Mouse (Mus musculus): ENCODE measurements around the gene Pdx1. TPM values are rescaled to one million over a fixed set of nuclear protein-coding genes. Genes with fewer than 3 reads are reported as not detected.

The Pdx1 gene
- polyA plus RNA-seq, 1 experiment from 2014 or later, result 6.7 TPM

- Histone ChIP-seq H3K9me3 (ENCODE audit: control insufficient read depth) (no peaks in the 10 kb centered on the region), H3K4me1 (replicated peaks; ENCODE audit: control insufficient read depth, insufficient read depth, low read length) (0 out of 2 replicates have a peak, but pooled peaks cover 4% of the 10 kb centered on the region), H3K4me2 (replicated peaks; ENCODE audit: low read depth) (peak overlapping the region; percentile 54), H3K27me3 (replicated peaks; ENCODE audit: control insufficient read depth, insufficient read depth, low read length) (peaks cover 5% of the 10 kb centered on the region; the same call in 1 of the 2 replicates), H3K9ac (ENCODE audit: low read depth, low read length) (no peak overlapping the region), H3K27ac (ENCODE audit: low read depth, low read length) (peak overlapping the region; percentile 75; the same call in 1 of the 2 replicates), H3K36me3 (ENCODE audit: control insufficient read depth, insufficient read depth) (no peaks in the 10 kb centered on the region), H3K4me3 (ENCODE audit: low read depth, low read length) (peak overlapping the region; percentile 12; the same call in 1 of the 2 replicates)
- WGBS, result 18% methylated on average over 18 of the region's 18 CpGs
- peak; percentile 99 for TF ChIP-seq CTCF (IDR thresholded peaks at IDR 0.05; ENCODE audit: low read depth)
- ATAC-seq, result peak; percentile 81
These were observed 23.6 kb downstream of the Pdx1 start for GRCm38 (mm10) chr5:147293127-147293910.

- 13% methylated on average over 20 of the region's 20 CpGs for WGBS
- TF ChIP-seq CTCF (IDR thresholded peaks at IDR 0.05; ENCODE audit: low read depth), result peak; percentile 80
- peak; percentile 58 for ATAC-seq
- Histone ChIP-seq H3K9me3 (ENCODE audit: control insufficient read depth) (no peaks in the 10 kb centered on the region), H3K27ac (ENCODE audit: low read depth, low read length) (peak overlapping the region; percentile 41; the same call in 1 of the 2 replicates), H3K4me3 (ENCODE audit: low read depth, low read length) (no peak overlapping the region), H3K4me1 (replicated peaks; ENCODE audit: control insufficient read depth, insufficient read depth, low read length) (0 out of 2 replicates have a peak, but pooled peaks cover 4% of the 10 kb centered on the region), H3K4me2 (replicated peaks; ENCODE audit: low read depth) (peak overlapping the region; percentile 43), H3K36me3 (ENCODE audit: control insufficient read depth, insufficient read depth) (no peaks in the 10 kb centered on the region), H3K27me3 (replicated peaks; ENCODE audit: control insufficient read depth, insufficient read depth, low read length) (peaks cover 5% of the 10 kb centered on the region), H3K9ac (ENCODE audit: low read depth, low read length) (no peak overlapping the region)
These were observed 24.4 kb downstream of the Pdx1 start for GRCm38 (mm10) chr5:147294121-147294520.

GRCm38 (mm10) chr5:147297249-147297648 is 27.5 kb downstream of the Pdx1 start:
- no peak for ATAC-seq
- Histone ChIP-seq H3K9me3 (ENCODE audit: control insufficient read depth) (no peaks in the 10 kb centered on the region), H3K9ac (ENCODE audit: low read depth, low read length) (no peak overlapping the region), H3K36me3 (ENCODE audit: control insufficient read depth, insufficient read depth) (peaks cover 8% of the 10 kb centered on the region; the same call in 1 of the 2 replicates), H3K4me3 (ENCODE audit: low read depth, low read length) (no peak overlapping the region), H3K4me1 (replicated peaks; ENCODE audit: control insufficient read depth, insufficient read depth, low read length) (no peaks in the 10 kb centered on the region), H3K4me2 (replicated peaks; ENCODE audit: low read depth) (no peak overlapping the region), H3K27me3 (replicated peaks; ENCODE audit: control insufficient read depth, insufficient read depth, low read length) (peaks cover 12% of the 10 kb centered on the region), H3K27ac (ENCODE audit: low read depth, low read length) (no peak overlapping the region)
- TF ChIP-seq CTCF (IDR thresholded peaks at IDR 0.05; ENCODE audit: low read depth), result no peak
- WGBS, result 74% methylated on average over 5 of the region's 5 CpGs

GRCm38 (mm10) chr5:147299255-147300000 is 29.7 kb downstream of the Pdx1 start:
- peak; percentile 82 for TF ChIP-seq CTCF (IDR thresholded peaks at IDR 0.05; ENCODE audit: low read depth)
- Histone ChIP-seq H3K9ac (ENCODE audit: low read depth, low read length) (peak overlapping the region; percentile 35; the same call in 1 of the 2 replicates), H3K4me1 (replicated peaks; ENCODE audit: control insufficient read depth, insufficient read depth, low read length) (no peaks in the 10 kb centered on the region), H3K4me3 (ENCODE audit: low read depth, low read length) (peak overlapping the region; percentile 74), H3K9me3 (ENCODE audit: control insufficient read depth) (no peaks in the 10 kb centered on the region), H3K27me3 (replicated peaks; ENCODE audit: control insufficient read depth, insufficient read depth, low read length) (peaks cover 6% of the 10 kb centered on the region; the same call in 1 of the 2 replicates), H3K27ac (ENCODE audit: low read depth, low read length) (peak overlapping the region; percentile 88), H3K4me2 (replicated peaks; ENCODE audit: low read depth) (peak overlapping the region; percentile 69), H3K36me3 (ENCODE audit: control insufficient read depth, insufficient read depth) (peaks cover 8% of the 10 kb centered on the region; the same call in 1 of the 2 replicates)
- 1% methylated on average over 41 of the region's 41 CpGs for WGBS
- ATAC-seq, result peak; percentile 94

- H3K4me3 ChIP-seq (ENCODE audit: low read depth, low read length), result peak overlapping the region; percentile 74
- no peaks in the 10 kb centered on the region for H3K4me1 ChIP-seq (replicated peaks; ENCODE audit: control insufficient read depth, insufficient read depth, low read length)
- peak overlapping the region; percentile 88 for H3K27ac ChIP-seq (ENCODE audit: low read depth, low read length)
- H3K9ac ChIP-seq (ENCODE audit: low read depth, low read length), result peak overlapping the region; percentile 94; the same call in 1 of the 2 replicates
- H3K4me2 ChIP-seq (replicated peaks; ENCODE audit: low read depth), result peak overlapping the region; percentile 69
- no peaks in the 10 kb centered on the region for H3K9me3 ChIP-seq (ENCODE audit: control insufficient read depth)
- peak; percentile 78 for ATAC-seq
- TF ChIP-seq CTCF (IDR thresholded peaks at IDR 0.05; ENCODE audit: low read depth), result no peak
- H3K27me3 ChIP-seq (replicated peaks; ENCODE audit: control insufficient read depth, insufficient read depth, low read length), result peaks cover 6% of the 10 kb centered on the region; the same call in 1 of the 2 replicates
- 2% methylated on average over 4 of the region's 4 CpGs for WGBS
- peaks cover 8% of the 10 kb centered on the region; the same call in 1 of the 2 replicates for H3K36me3 ChIP-seq (ENCODE audit: control insufficient read depth, insufficient read depth)
These were observed 30.2 kb downstream of the Pdx1 start for GRCm38 (mm10) chr5:147300001-147300363.
